Mouse (Mus musculus): ENCODE results near the gene Slc39a11.

- TF ChIP-seq GATA1 (IDR thresholded peaks at IDR 0.05; ENCODE audit: low read length), result no peak
- TF ChIP-seq TAL1 (IDR thresholded peaks at IDR 0.05; ENCODE audit: low read length), result no peak
Observed at GRCm38 (mm10) chr11:113330061-113330591, 319.8 kb downstream of the Slc39a11 start.
